18 mouse cellular contexts compared by ENCODE assay signal in the genomic region with DNA sequence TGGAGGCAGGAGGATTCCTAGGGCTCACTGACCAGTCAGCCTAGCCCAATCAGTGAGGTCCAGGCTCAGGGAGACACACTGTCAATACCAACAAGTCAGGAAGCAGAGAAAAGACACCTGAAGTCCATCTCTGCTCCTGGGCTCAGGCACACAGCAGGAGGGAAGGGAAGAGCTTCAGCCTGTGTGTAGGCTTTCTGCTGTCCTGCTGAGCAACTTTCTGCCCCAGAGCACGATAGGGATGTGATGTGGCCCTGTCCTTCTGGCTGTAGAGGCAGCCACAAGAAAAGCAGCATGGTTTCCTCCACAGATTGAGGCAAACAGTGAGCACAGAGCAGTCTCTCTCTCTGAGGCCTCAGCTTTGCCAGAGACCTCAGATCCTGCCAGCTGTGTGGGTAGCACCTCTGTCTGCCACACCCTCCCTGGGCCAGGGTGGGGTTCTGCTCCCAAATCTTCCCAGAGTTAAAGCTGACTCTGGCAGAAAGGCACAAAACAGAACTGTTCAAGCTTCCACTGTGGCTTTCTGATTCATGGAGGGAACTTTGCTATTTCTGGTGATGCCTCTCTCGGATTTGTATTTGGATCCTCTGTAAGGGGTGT. TPM values are rescaled to one million over a fixed set of nuclear protein-coding genes. Genes with fewer than 3 reads are reported as not detected.
A peak's percentile ranks its signal among the peaks of the same experiment; 100 is the strongest.
DNase-seq lines count a peak whose midpoint lies in the region; ATAC-seq lines count a peak whose summit lies in the region.
"Had no signal": no experiment of that assay in that cellular context is flagged by ENCODE, and none has a peak within 500 bp of the region (broad histone marks: within the 10 kb centered on the region; RNA-seq: fewer than 3 reads in every experiment).

No protein-coding gene starts in this region.

- ATAC-seq in frontal cortex, adult (ENCODE audit: low TSS enrichment), result peak; percentile 41; the same call in 1 of the 2 replicates
- ATAC-seq in megakaryocyte, adult 5-6 weeks (ENCODE audit: poor library complexity, severe bottlenecking), result no peak
- ATAC-seq: forebrain, embryonic 14.5 days; hindbrain, postnatal 0 days had no signal

- no peak for DNase-seq in frontal cortex, postnatal 36 days (ENCODE audit: low spot score in 2 of 2)
- DNase-seq in 3134 (ENCODE audit: extremely low read depth, insufficient read length, low spot score), result peak; percentile 39
- peak; percentile 51 for DNase-seq in NIH3T3 (ENCODE audit: low read depth)
- peak; percentile 23 for DNase-seq in brain, adult 2 months (ENCODE audit: low read depth, low spot score)
- DNase-seq in heart, adult 8-10 months (ENCODE audit: low spot score), result no peak
- DNase-seq in right cerebral cortex, postnatal 14 days, result no peak
- DNase-seq: adrenal gland, adult 2 months; adrenal gland, postnatal 25 days; cerebellum, adult 11 months; cerebellum, adult 8-10 months; cerebellum, postnatal 14 days; gastrocnemius, postnatal 14 days; heart, adult 11 months; kidney, adult 2 months had no signal

RNA-seq across cellular contexts. Expression of gene Anxa4, which starts 11.9 kb away (rescaled TPM):
- total RNA-seq in heart, adult 8-10 months (2022), result 10 to 100 TPM; 29.2 to 41.0 (median 37.3) TPM
- 41.8 and 43.7 TPM in 2 replicates for total RNA-seq in megakaryocyte, adult 5-6 weeks (2015)
- 55.9 and 65.7 TPM in 2 replicates for total RNA-seq in megakaryocyte, adult 5-6 weeks (2017)

RNA-seq across cellular contexts. Expression of gene Gmcl1, which starts 48.3 kb away (rescaled TPM):
- 1 to 10 TPM; 3.6 to 5.2 (median 4.3) TPM for total RNA-seq in heart, adult 8-10 months (2022)
- total RNA-seq in megakaryocyte, adult 5-6 weeks (2015), result 26.7 and 26.8 TPM in 2 replicates
- total RNA-seq in megakaryocyte, adult 5-6 weeks (2017), result 16.9 and 23.4 TPM in 2 replicates

Comparison
In these comparisons a context has a peak if more than half of its experiments do, and no peak if none do; other contexts are left out.
1. DNase-seq: peak in 3134 (single experiment), NIH3T3 (single experiment) and brain, adult 2 months (single experiment); none in frontal cortex, postnatal 36 days (0 of 2), heart, adult 8-10 months (single experiment) and right cerebral cortex, postnatal 14 days (single experiment).